Mouse (Mus musculus) small intestine, adult 2 months (tissue): ENCODE data around the gene Cuedc1.

Experiments
- CTCF ChIP-seq: fragments of 200-500 bp; IDR thresholded peaks from 2 replicates; pipeline ENCODE4 v1.5.1; 2012; ENCODE audit warnings: low read depth, mild to moderate bottlenecking, control low read depth, inconsistent platforms, low read length, moderate library complexity, mixed read lengths; ENCODE audit not compliant: insufficient replicate concordance, insufficient read length; ENCODE audit errors: extremely low read depth
- POLR2A ChIP-seq: fragments of 200-500 bp; IDR thresholded peaks from 2 replicates; pipeline ENCODE4 v1.6.1; 2012; ENCODE audit warnings: low read depth, mild to moderate bottlenecking, control low read depth, inconsistent platforms, low read length, moderate library complexity

DNA sequence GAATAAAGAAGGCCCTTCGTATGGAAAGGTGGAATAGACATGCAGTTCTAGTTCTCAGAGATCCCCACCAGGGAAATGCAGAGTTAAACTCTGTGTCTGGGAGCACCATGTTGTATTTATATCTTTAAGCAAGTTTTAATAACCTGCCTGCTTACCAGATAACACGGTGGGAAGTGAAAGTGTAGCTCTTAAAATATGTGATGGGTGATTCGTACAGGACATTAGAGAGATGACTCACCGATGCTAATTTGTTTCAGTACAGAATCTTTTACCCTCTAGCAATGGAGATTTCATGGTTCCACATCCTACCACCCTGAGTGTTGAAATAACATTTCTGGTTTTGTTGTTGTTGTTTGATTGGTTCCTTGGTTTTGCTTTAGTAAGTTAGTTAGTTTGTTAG, 27.5 kb upstream of the Cuedc1 start:
- TF ChIP-seq CTCF (no peak), POLR2A (no peak)
